Mouse (Mus musculus) left cerebral cortex, postnatal 4 days (tissue): ENCODE data around the gene Ache. TPM values are rescaled to one million over a fixed set of nuclear protein-coding genes. Genes with fewer than 3 reads are reported as not detected.

Experiments used
- DNase-seq: peaks from one replicate; pipeline ENCODE4 v3.0.0-alpha.2; 2022
- intact Hi-C: fragments of 180-260 bp; cut with DNase I; formaldehyde crosslinking; loops from one replicate; pipeline ENCODE4 v1.15.1; 2025
- microRNA-seq: library from miRNA; unstranded; fragments of <30 nt; microRNA quantifications from one replicate; pipeline ENCODE4 v1.2.0, GENCODE M21; 2022
- total RNA-seq, 2 experiments: library from RNA; stranded (reverse); gene quantifications; 2 replicates each; pipeline ENCODE4 v1.2.3; 2021

The Ache gene
- total RNA-seq, 2 experiments from 2014 or later: 60.3 to 67.8 TPM

DNA sequence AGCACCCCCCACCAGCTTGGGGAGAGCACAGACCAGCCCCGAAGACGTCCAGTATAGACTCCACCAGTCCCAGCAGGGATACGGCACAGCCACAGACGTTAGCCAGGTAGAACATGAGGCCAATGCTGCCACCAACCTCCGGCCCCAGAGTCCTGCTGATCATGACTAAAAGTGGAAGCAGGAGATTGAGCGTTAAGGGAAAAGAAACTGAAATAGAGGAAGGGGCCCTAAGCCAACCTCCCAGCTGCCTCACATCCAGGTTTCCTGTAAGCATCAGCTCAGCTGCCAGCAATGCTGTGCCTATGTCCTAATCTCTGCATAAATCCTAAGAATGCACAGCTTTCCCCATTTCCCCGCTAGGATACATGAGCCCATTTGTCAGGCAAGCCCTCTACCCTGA is 43.6 kb downstream of the Ache start:
- DNase-seq: no peak

DNA sequence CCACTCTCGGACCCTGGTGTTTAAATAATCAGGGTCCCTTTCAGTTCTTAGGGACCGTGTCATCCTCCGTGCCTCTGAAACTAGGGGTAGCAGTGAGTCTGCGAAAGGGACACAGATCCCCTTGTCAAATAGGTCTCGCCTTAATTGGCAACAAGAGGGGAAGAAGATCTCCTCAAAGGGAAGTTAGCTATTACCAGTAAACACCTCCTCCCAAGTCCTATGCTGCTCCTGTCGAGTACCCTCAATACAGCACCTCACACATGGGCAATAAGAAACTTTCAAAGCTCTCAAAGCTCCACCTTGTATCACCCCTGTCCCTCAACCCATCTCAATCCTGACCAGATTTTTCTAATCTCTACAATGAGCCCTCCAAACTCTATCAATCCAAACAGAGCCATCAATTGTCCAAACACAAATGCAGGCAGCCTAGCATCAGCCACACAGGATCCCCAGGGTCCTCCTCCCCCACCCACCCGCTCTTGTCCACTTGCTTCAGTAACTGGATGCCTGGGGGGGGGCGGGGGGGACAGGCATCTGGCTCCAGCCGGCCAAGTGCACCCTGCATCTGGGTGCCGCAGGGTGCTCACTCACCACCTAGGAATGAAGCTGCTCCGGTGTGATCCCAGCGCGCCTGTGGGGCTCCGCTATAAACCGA is 45.7 kb downstream of the Ache start:
- intact Hi-C loops: no loop called here

More for the DNA sequence above, 43.6 kb downstream of the Ache start:
- intact Hi-C loops: no loop called here

DNA sequence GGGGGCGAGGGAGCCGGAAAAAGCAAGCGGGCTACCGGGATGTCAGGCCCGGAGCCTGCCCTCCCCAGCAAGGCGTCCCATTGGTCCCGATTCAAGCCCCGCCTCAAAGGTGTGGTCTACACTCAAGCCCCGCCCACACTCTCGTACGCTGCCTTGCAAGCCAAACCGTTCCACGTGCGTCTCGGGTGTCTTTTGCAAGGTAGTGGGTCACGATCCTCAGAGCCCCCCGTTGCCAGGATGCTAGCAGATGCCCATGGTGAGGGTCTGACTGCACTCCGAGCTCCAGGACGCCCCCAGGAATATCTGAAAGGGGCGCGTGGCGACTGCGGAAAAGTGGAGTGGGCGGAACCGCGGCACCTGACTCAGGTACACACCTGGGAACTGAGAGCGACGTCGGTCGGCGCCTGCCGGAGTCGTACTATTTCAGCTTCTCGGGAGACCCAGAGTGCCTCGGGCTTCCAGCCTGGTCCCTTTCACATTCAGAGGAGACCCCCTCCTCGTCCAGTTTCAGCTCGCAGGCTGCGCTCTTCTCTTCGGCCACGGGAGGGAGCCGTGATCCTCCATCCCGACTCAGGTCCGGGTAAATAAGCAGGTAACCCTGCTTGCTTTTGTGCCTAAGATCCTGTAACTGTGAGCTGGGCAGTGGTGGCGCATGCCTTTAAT is 46.3 kb downstream of the Ache start, which contains the start of gene Slc12a9:
Gene Slc12a9, minus strand, starts transcription at position 86 of the 663 bp plus-strand sequence.
- DNase-seq: peak; percentile 96
- intact Hi-C loops: no loop called here

More for the DNA sequence above, 45.7 kb downstream of the Ache start:
- DNase-seq: no peak

DNA sequence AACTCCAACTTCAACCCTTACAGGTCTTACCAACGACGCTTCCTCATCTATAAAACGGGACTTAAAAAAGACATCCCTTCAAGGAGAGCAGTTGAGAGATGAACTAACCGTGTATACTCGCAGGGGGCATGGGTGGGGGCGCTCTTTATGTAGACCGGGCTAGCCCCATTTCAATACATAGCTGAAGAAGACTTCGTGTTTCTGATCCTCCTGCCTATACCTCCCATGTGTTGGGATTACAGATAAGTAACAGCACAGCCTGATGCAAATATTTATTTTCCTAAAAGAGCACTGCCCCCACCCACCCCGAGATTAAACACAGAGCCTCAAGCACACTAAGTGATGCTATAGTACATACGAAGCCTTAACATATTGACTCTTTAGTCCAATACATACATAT is 47.0 kb downstream of the Ache start:
- intact Hi-C loops: no loop called here
- DNase-seq: no peak

DNA sequence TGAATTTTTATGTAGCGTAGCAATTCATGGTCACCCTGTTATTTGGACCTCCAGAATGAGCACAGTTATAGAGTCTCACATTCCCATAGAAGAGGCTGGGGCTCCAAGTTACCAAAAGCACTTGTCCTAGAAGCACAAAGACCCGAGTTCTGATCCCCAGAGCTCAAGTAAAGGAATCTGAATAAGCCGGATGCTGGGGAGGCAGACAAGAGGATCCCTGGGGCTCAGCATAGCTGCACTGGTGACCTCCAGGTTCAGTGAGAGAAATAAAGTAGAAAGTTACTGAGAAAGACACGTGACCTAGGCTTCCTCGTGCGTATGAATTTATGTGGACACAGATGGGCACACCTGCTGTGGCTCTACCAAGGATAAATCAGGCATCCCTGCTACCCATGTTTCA is 47.7 kb downstream of the Ache start:
- DNase-seq: no peak
- intact Hi-C loops: no loop called here

DNA sequence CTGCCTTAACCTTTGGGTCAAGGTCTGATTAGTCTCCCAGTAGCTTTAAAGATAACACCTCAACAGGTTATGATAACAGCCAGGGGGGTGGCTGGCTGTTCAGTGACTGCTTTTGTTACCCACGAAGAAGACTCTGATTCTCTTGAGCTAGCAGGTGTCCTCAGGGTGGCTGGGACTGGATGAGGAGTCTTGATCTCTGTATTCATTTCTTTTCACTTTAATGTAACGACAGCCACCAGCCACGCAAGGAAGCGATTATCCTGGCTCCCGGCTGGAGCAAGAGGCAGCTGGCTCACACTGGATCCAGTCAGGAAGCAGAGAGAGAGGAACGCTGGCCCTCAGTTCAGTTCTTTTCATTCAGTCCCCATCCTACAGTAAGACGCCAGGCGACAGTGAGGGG is 49.9 kb downstream of the Ache start:
- intact Hi-C loops: no loop called here
- DNase-seq: no peak

DNA sequence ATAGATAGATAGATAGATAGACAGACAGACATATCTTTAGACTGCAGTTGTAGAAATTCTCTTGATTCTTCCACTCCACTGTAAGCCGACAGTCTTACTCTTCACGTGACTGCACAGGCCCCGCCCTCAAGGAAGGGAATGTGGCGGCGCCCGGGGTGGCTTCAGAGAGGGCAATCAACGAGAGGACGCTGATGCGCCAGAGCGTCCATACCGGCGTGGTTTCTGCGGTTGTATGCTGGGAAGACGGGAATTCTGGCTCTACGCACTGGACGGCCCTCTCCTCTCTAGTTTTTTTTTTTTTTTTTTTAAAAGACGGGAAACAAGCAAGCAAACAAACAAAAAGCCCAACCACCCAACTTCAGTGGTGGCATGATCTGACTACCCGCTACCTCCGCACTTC is 50.9 kb downstream of the Ache start:
- intact Hi-C loops: loop anchor here (2.0 kb wide), 1 partner anchor 163 kb away; no protein-coding TSS in a partner anchor
- peak; percentile 94 for DNase-seq

DNA sequence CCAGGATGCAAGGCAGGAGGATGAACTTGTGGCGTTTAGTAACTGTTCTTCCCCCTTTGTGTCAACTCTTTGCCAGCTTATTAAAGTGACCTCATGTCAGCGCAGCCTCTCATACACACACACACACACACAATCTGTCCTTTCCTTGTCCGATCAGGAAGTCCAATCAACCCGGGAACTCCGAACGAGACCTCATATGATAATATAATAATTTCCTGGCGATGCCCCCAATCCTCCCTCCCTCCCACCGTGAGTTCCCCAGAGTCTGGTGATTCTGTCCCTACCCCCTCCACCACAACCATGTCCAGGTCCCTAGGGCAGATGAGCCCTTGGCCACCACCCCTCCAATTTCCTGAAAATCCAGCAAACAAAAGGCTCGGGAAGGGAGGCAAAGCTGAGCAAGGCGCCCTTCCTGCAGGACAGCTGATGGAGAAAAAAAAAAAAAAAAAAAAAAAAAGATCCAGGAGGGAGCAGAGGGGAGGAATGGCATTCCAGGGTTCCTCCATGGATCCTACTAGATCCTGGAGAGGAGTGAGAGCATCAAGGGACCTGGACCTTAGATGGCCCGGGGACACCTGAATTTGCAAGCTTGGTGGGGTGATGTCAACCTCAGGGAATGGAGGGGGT is 51.5 kb downstream of the Ache start:
- intact Hi-C loops: loop anchor here (2.0 kb wide), 1 partner anchor 162 kb away; no protein-coding TSS in a partner anchor
- DNase-seq: peak; percentile 38

DNA sequence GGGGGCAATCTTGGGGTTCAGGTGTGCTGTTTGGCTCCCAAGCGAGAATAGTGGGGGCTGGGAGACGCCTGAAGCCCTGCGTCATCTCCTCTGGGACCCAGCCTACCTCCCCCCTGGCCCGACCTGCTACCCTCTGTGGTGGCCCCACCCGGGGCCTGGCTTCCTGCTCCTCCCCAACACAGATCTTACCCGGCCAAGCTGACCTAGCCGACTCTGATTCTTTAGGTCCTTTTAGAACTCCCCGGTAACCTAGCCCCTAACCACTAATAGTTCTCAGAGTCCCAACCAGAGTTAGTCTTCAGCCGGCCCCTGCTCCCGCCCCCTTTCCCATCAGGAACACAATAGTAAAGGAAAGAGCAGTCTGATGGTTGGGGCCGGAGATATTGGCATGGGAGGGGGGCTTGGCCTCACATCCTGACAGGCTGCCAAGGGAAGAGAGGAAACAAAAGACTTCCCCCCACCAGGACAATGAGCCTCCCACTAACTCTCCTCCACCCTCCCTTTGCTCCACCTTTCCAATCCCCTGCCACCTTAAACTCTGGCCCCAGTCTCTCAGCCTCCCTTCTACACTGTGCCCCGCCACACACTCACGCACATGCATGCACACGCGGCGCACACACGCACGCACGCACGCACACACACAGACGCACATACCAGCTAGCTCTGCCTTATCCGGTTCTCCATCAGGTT is 52.1 kb downstream of the Ache start:
- intact Hi-C loops: loop anchor here (2.0 kb wide), 1 partner anchor 161 kb away; no protein-coding TSS in a partner anchor
- peak; percentile 40 for DNase-seq

DNA sequence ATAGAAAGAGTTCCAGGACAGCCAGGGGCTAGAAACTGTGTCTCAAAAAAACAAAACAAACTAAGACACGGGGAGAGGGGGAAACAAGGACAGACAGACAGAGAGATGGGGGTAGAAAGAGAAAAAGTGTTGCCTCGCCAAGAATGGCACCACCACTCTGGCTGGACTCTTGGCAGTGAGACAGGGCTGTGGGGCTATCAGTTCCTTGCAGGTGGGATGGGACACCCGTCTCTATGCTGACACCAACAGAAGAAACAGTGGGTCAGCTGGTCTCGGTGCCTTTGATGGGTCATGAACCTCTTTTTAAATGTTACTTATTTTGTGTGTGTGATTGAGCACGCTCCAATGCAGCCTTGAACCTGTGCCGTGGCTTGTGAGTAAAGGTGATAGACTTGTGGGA is 52.9 kb downstream of the Ache start:
- DNase-seq: no peak
- intact Hi-C loops: no loop called here

DNA sequence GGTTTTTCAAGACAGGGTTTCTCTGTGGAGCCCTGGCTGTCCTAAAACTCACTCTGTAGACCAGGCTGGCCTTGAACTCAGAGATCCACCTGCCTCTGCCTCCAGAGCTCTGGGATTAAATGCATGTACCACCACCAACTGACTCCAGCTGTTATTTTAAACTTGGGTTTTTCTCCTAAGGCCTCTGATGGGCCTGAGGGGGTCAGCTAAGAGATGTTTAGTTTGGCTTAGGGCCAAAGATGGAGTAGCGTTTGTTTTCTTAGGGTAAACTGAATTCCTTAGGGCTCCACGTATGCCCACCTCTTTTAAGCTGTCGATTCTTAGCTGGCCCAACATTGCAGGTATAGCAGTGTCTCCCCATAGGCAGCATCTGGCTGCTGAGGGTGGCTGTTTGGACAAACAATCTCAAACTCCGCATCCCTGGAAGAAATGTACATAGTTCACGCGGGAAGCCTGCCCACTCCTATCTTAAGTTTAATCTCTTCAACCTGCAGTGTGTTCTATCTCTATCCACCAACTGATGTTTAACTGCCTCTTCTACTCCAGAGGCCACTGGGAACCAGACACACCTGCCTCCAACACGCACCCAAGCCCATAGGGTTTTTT is 55.2 kb downstream of the Ache start:
- intact Hi-C loops: no loop called here
- DNase-seq: no peak

DNA sequence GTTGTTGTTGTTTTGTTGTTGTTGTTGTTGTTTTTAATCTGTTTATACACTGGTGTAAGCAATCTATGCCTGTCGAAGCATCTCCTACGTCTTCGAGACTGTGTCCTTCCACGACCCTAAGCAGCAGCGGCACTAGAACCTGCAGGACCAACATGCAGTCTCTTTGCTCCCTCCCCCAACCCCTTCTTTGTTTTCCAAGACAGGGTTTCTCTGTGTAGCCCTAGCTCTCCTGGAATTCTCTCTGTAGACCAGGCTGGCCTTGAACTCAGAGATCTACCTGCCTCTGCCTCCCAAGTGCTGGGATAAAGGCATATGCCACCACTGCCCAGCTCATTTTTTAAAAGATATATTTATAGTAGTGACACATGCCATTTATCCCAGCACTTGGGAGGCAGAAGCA is 56.1 kb downstream of the Ache start:
- intact Hi-C loops: no loop called here
- DNase-seq: no peak

DNA sequence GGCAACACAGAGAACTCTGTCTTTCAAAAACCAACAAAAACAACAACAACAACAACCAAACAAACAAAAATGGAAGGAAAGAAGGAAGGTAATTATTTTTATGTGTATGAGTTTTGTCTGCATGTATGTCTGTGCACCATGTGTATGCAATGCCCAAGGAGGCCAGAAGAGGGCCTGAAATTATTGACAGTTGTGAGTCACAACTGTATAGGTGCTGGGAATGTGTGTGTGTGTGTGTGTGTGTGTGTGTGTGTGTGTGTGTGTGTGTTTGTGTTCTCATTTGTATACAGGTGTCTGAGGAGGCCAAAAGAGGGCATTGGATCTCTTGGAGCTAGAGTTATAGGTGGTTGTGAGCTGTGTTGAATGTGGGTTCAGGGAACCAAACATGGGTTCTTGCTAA is 56.5 kb downstream of the Ache start:
- no peak for DNase-seq
- intact Hi-C loops: no loop called here

Small RNAs within 50 kb of the gene (microRNA-seq; reads per million reads assigned to microRNA genes)
- 2.7 reads per million for gene Mir7036
- not detected for gene Mir8116

Other genes starting within 250 kb of the Ache start
- gene Ap1s1, start 241.4 kb upstream of the Ache start, total RNA-seq: 100 to 1,000 TPM; 193 to 208 TPM
- gene Serpine1, start 215.3 kb upstream of the Ache start, total RNA-seq: under 1 TPM; 0.60 TPM
- 1 to 10 TPM; 4.1 to 5.6 TPM for gene Trim56, start 171.3 kb upstream of the Ache start, total RNA-seq
- gene Muc3, start 138.2 kb upstream of the Ache start, total RNA-seq: not detected
- 1 to 10 TPM in 1 of 2 experiments, under 1 TPM in 1; 0.60 to 1.5 TPM for gene Muc3a, start 75.1 kb upstream of the Ache start, total RNA-seq
- gene Ufsp1, start 7.1 kb downstream of the Ache start, total RNA-seq: 10 to 100 TPM; 17.3 to 21.8 TPM
- gene Srrt, start 20.2 kb downstream of the Ache start, total RNA-seq: 100 to 1,000 TPM; 214 to 236 TPM
- 1 to 10 TPM; 7.1 to 8.0 TPM for gene Trip6, start 26.9 kb downstream of the Ache start, total RNA-seq
- gene Slc12a9, start 46.1 kb downstream of the Ache start, total RNA-seq: 10 to 100 TPM; 28.8 to 31.5 TPM
- 10 to 100 TPM in 1 of 2 experiments, 1 to 10 TPM in 1; 9.4 to 10.2 TPM for gene Ephb4, start 62.6 kb downstream of the Ache start, total RNA-seq
- gene Zan, start 189.5 kb downstream of the Ache start, total RNA-seq: under 1 TPM; 0.30 to 0.74 TPM
- 10 to 100 TPM; 33.7 to 37.6 TPM for gene Pop7, start 215.0 kb downstream of the Ache start, total RNA-seq
- 10 to 100 TPM; 56.5 to 63.6 TPM for gene Gigyf1, start 231.0 kb downstream of the Ache start, total RNA-seq
- gene Epo, start 245.7 kb downstream of the Ache start, total RNA-seq: not detected
- 1,000 to 10,000 TPM; 1,140 to 1,206 TPM for gene Gnb2, start 246.0 kb downstream of the Ache start, total RNA-seq